ENCODE assay signal across 18 mouse cellular contexts in genomic region chr15:20836991-20837390, GRCm38 (mm10).
A peak's percentile ranks its signal among the peaks of the same experiment; 100 is the strongest.
DNase-seq lines count a peak whose midpoint lies in the region; ATAC-seq and TF ChIP-seq lines count a peak whose summit lies in the region.
"Had no signal": no experiment of that assay in that cellular context is flagged by ENCODE, and none has a peak within 500 bp of the region (broad histone marks: within the 10 kb centered on the region; RNA-seq: fewer than 3 reads in every experiment).

No protein-coding gene starts in this region.

- 43% methylated on average over 3 of the region's 3 CpGs for WGBS in embryonic facial prominence, embryonic 14.5 days
- WGBS in embryonic facial prominence, embryonic 10.5 days = 63% methylated on average over 3 of the region's 3 CpGs
- 63% methylated on average over 3 of the region's 3 CpGs for WGBS in midbrain, embryonic 14.5 days
- 54% methylated on average over 3 of the region's 3 CpGs for WGBS in midbrain, embryonic 16.5 days
- 35% methylated on average over 3 of the region's 3 CpGs for WGBS in hindbrain, embryonic 16.5 days
- WGBS in neural tube, embryonic 14.5 days = 15% methylated on average over 3 of the region's 3 CpGs
- 82% methylated on average over 3 of the region's 3 CpGs for WGBS in heart, adult 2 months

- no peak for TF ChIP-seq CTCF in heart, adult 2 months (IDR thresholded peaks at IDR 0.05)
- TF ChIP-seq CTCF in left cerebral cortex, adult 2 months (IDR thresholded peaks at IDR 0.05) = no peak

- H3K9ac ChIP-seq in embryonic facial prominence, embryonic 14.5 days (ENCODE audit: low read depth, low read length) = no peak overlapping the region
- H3K9ac ChIP-seq in midbrain, embryonic 14.5 days (replicated peaks; ENCODE audit: low read length) = no peak overlapping the region
- no peak overlapping the region for H3K9ac ChIP-seq in midbrain, embryonic 16.5 days (ENCODE audit: low read depth, low read length)
- H3K9ac ChIP-seq in hindbrain, embryonic 16.5 days (ENCODE audit: low read depth, low read length) = no peak overlapping the region
- no peak overlapping the region for H3K9ac ChIP-seq in neural tube, embryonic 14.5 days (replicated peaks; ENCODE audit: low read depth, low read length)
- no peak overlapping the region for H3K9ac ChIP-seq in heart, adult 2 months (ENCODE audit: low read depth, low read length)
- H3K9ac ChIP-seq: forebrain, embryonic 13.5 days; heart, embryonic 15.5 days; midbrain, embryonic 12.5 days had no signal

- no peaks in the 10 kb centered on the region for H3K9me3 ChIP-seq in embryonic facial prominence, embryonic 14.5 days (ENCODE audit: control insufficient read depth, low read length)
- H3K9me3 ChIP-seq in embryonic facial prominence, embryonic 10.5 days = no peaks in the 10 kb centered on the region; the same call in 1 of the 2 replicates
- no peaks in the 10 kb centered on the region for H3K9me3 ChIP-seq in midbrain, embryonic 14.5 days (ENCODE audit: control insufficient read depth, low read length)
- no peaks in the 10 kb centered on the region for H3K9me3 ChIP-seq in midbrain, embryonic 16.5 days (replicated peaks; ENCODE audit: control insufficient read depth, low read length, poor library complexity, severe bottlenecking)
- peaks cover 2% of the 10 kb centered on the region; the same call in 1 of the 2 replicates for H3K9me3 ChIP-seq in hindbrain, embryonic 16.5 days (ENCODE audit: control insufficient read depth, low read length)
- no peaks in the 10 kb centered on the region for H3K9me3 ChIP-seq in neural tube, embryonic 14.5 days (ENCODE audit: control insufficient read depth, low read length)
- H3K9me3 ChIP-seq: forebrain, embryonic 13.5 days; heart, embryonic 15.5 days; midbrain, embryonic 12.5 days had no signal

- no peak for TF ChIP-seq EP300 in heart, adult 2 months (IDR thresholded peaks at IDR 0.05; ENCODE audit: insufficient read depth, low read depth, low read length)

- 0 out of 2 replicates have a peak, but pooled peaks have one; percentile 62 for ATAC-seq in embryonic facial prominence, embryonic 14.5 days (ENCODE audit: low read depth)
- no peak for ATAC-seq in midbrain, embryonic 14.5 days (ENCODE audit: low FRiP score, low TSS enrichment)
- no peak for ATAC-seq in midbrain, embryonic 16.5 days
- ATAC-seq in hindbrain, embryonic 16.5 days = peak; percentile 76
- ATAC-seq in neural tube, embryonic 14.5 days (ENCODE audit: low read depth) = peak; percentile 97
- ATAC-seq: activated CD4-positive, CD25-positive, alpha-beta regulatory T cell, adult 4 months; forebrain, embryonic 13.5 days had no signal

- no peaks in the 10 kb centered on the region for H3K79me2 ChIP-seq in heart, adult 2 months (replicated peaks; ENCODE audit: control insufficient read depth, insufficient read depth, low read length)

- DNase-seq in embryonic facial prominence, embryonic 14.5 days (ENCODE audit: low spot score) = peak; percentile 40
- DNase-seq in embryonic facial prominence, embryonic 10.5 days (ENCODE audit: low spot score) = no peak
- peak; percentile 4 for DNase-seq in midbrain, embryonic 14.5 days
- no peak for DNase-seq in heart, adult 2 months
- DNase-seq in left cerebral cortex, adult 2 months (ENCODE audit: extremely low spot score in 1 of 2, low spot score in 2 of 2) = no peak
- DNase-seq: adrenal gland, postnatal 25 days; cerebellum, postnatal 25 days; liver; lung, adult 18-20 months; lung, postnatal 36 days; thymus, postnatal 25 days had no signal

- no peaks in the 10 kb centered on the region for H3K27me3 ChIP-seq in embryonic facial prominence, embryonic 14.5 days (replicated peaks; ENCODE audit: control insufficient read depth, insufficient read depth, low read length)
- H3K27me3 ChIP-seq in embryonic facial prominence, embryonic 10.5 days (replicated peaks; ENCODE audit: low read depth, poor library complexity, severe bottlenecking) = no peaks in the 10 kb centered on the region
- no peaks in the 10 kb centered on the region for H3K27me3 ChIP-seq in midbrain, embryonic 14.5 days (ENCODE audit: control insufficient read depth, insufficient read depth, low read length)
- no peaks in the 10 kb centered on the region for H3K27me3 ChIP-seq in midbrain, embryonic 16.5 days (ENCODE audit: control insufficient read depth, insufficient read depth, low read depth, low read length)
- no peaks in the 10 kb centered on the region for H3K27me3 ChIP-seq in hindbrain, embryonic 16.5 days (replicated peaks; ENCODE audit: control insufficient read depth, insufficient read depth, low read length)
- H3K27me3 ChIP-seq in neural tube, embryonic 14.5 days (ENCODE audit: control insufficient read depth, insufficient read depth, low read length) = no peaks in the 10 kb centered on the region
- no peaks in the 10 kb centered on the region for H3K27me3 ChIP-seq in heart, adult 2 months (ENCODE audit: control insufficient read depth, insufficient read depth, low read length)
- H3K27me3 ChIP-seq: forebrain, embryonic 13.5 days; heart, embryonic 15.5 days; midbrain, embryonic 12.5 days had no signal

- no peak overlapping the region for H3K4me3 ChIP-seq in embryonic facial prominence, embryonic 14.5 days (ENCODE audit: low read depth, low read length)
- no peak overlapping the region for H3K4me3 ChIP-seq in embryonic facial prominence, embryonic 10.5 days
- H3K4me3 ChIP-seq in midbrain, embryonic 14.5 days (replicated peaks; ENCODE audit: low read depth, low read length) = no peak overlapping the region
- no peak overlapping the region for H3K4me3 ChIP-seq in midbrain, embryonic 16.5 days (ENCODE audit: low read depth, low read length)
- no peak overlapping the region for H3K4me3 ChIP-seq in hindbrain, embryonic 16.5 days (ENCODE audit: low read length)
- H3K4me3 ChIP-seq in neural tube, embryonic 14.5 days (ENCODE audit: low read depth, low read length) = no peak overlapping the region
- no peak overlapping the region for H3K4me3 ChIP-seq in heart, adult 2 months
- H3K4me3 ChIP-seq in left cerebral cortex, adult 2 months = no peak overlapping the region
- H3K4me3 ChIP-seq: forebrain, embryonic 13.5 days; heart, embryonic 15.5 days; midbrain, embryonic 12.5 days had no signal

- no peaks in the 10 kb centered on the region for H3K4me1 ChIP-seq in embryonic facial prominence, embryonic 14.5 days (ENCODE audit: control insufficient read depth, insufficient read depth, low read length)
- no peaks in the 10 kb centered on the region for H3K4me1 ChIP-seq in embryonic facial prominence, embryonic 10.5 days
- H3K4me1 ChIP-seq in midbrain, embryonic 14.5 days (ENCODE audit: control insufficient read depth, insufficient read depth, low read length) = no peaks in the 10 kb centered on the region
- no peaks in the 10 kb centered on the region for H3K4me1 ChIP-seq in midbrain, embryonic 16.5 days (ENCODE audit: control insufficient read depth, insufficient read depth, low read length)
- no peaks in the 10 kb centered on the region for H3K4me1 ChIP-seq in hindbrain, embryonic 16.5 days (ENCODE audit: control insufficient read depth, insufficient read depth, low read depth, low read length)
- H3K4me1 ChIP-seq in neural tube, embryonic 14.5 days (ENCODE audit: control insufficient read depth, insufficient read depth, low read length) = no peaks in the 10 kb centered on the region
- H3K4me1 ChIP-seq in heart, adult 2 months (ENCODE audit: control insufficient read depth, insufficient read depth, low read length) = no peaks in the 10 kb centered on the region
- H3K4me1 ChIP-seq: forebrain, embryonic 13.5 days; heart, embryonic 15.5 days; midbrain, embryonic 12.5 days had no signal

- no peak for TF ChIP-seq POLR2A in heart, adult 2 months (IDR thresholded peaks at IDR 0.05; ENCODE audit: insufficient read depth, low read depth, low read length)

- no peak overlapping the region for H3K27ac ChIP-seq in embryonic facial prominence, embryonic 14.5 days (replicated peaks; ENCODE audit: low read depth, low read length)
- H3K27ac ChIP-seq in embryonic facial prominence, embryonic 10.5 days (replicated peaks) = no peak overlapping the region
- no peak overlapping the region for H3K27ac ChIP-seq in midbrain, embryonic 14.5 days (replicated peaks; ENCODE audit: low read depth, low read length)
- H3K27ac ChIP-seq in midbrain, embryonic 16.5 days (ENCODE audit: low read length) = no peak overlapping the region
- no peak overlapping the region for H3K27ac ChIP-seq in hindbrain, embryonic 16.5 days (ENCODE audit: low read depth, low read length)
- H3K27ac ChIP-seq in neural tube, embryonic 14.5 days (ENCODE audit: low read depth, low read length) = no peak overlapping the region
- H3K27ac ChIP-seq in heart, adult 2 months = no peak overlapping the region
- H3K27ac ChIP-seq in left cerebral cortex, adult 2 months = no peak overlapping the region
- H3K27ac ChIP-seq: forebrain, embryonic 13.5 days; heart, embryonic 15.5 days; midbrain, embryonic 12.5 days had no signal

- no peak overlapping the region for H3K4me2 ChIP-seq in embryonic facial prominence, embryonic 14.5 days (ENCODE audit: low read depth, low read length)
- H3K4me2 ChIP-seq in midbrain, embryonic 14.5 days (ENCODE audit: low read length) = no peak overlapping the region
- H3K4me2 ChIP-seq in midbrain, embryonic 16.5 days (ENCODE audit: low read length) = no peak overlapping the region
- H3K4me2 ChIP-seq in hindbrain, embryonic 16.5 days (ENCODE audit: low read length) = no peak overlapping the region
- no peak overlapping the region for H3K4me2 ChIP-seq in neural tube, embryonic 14.5 days (ENCODE audit: low read depth, low read length)
- H3K4me2 ChIP-seq: forebrain, embryonic 13.5 days; heart, embryonic 15.5 days; midbrain, embryonic 12.5 days had no signal

- H3K36me3 ChIP-seq in embryonic facial prominence, embryonic 14.5 days (ENCODE audit: control insufficient read depth, insufficient read depth, low read length) = no peaks in the 10 kb centered on the region
- no peaks in the 10 kb centered on the region for H3K36me3 ChIP-seq in embryonic facial prominence, embryonic 10.5 days (replicated peaks)
- no peaks in the 10 kb centered on the region for H3K36me3 ChIP-seq in midbrain, embryonic 14.5 days (ENCODE audit: control insufficient read depth, insufficient read depth, low read length)
- H3K36me3 ChIP-seq in midbrain, embryonic 16.5 days (ENCODE audit: control insufficient read depth, insufficient read depth, low read length) = no peaks in the 10 kb centered on the region
- no peaks in the 10 kb centered on the region for H3K36me3 ChIP-seq in hindbrain, embryonic 16.5 days (ENCODE audit: control insufficient read depth, insufficient read depth, low read length)
- H3K36me3 ChIP-seq in neural tube, embryonic 14.5 days (ENCODE audit: control insufficient read depth, insufficient read depth, low read length) = no peaks in the 10 kb centered on the region
- no peaks in the 10 kb centered on the region for H3K36me3 ChIP-seq in heart, adult 2 months (ENCODE audit: control insufficient read depth, insufficient read depth, low read length)
- H3K36me3 ChIP-seq: heart, embryonic 15.5 days; midbrain, embryonic 12.5 days had no signal

- intact Hi-C loops in heart, adult 2 months (cut with DNase I) = no loop called here
- intact Hi-C loops in left cerebral cortex, adult 2 months (cut with DNase I) = no loop called here

Comparison
In these comparisons a context has a peak if more than half of its experiments do, and no peak if none do; other contexts are left out.
1. DNase-seq: peak in embryonic facial prominence, embryonic 14.5 days (single experiment) and midbrain, embryonic 14.5 days (single experiment); none in embryonic facial prominence, embryonic 10.5 days (single experiment), heart, adult 2 months (0 of 2) and left cerebral cortex, adult 2 months (0 of 2).
2. ATAC-seq: peak in embryonic facial prominence, embryonic 14.5 days (single experiment), hindbrain, embryonic 16.5 days (single experiment) and neural tube, embryonic 14.5 days (single experiment); none in midbrain, embryonic 14.5 days (single experiment) and midbrain, embryonic 16.5 days (single experiment).